Mouse (Mus musculus): ENCODE results near the gene Fndc10. TPM values are rescaled to one million over a fixed set of nuclear protein-coding genes. Genes with fewer than 3 reads are reported as not detected.
"Not testable (repeated sequence)": the region's sequence is repeated elsewhere in the genome, so short reads cannot be mapped to it uniquely, and the experiment has no call there.

Fndc10 gene
- total and polyA plus RNA-seq, 2 experiments from 2014 or later = 24.3 to 46.4 TPM

GRCm38 (mm10) chr4:155739741-155740636 lies 45.8 kb downstream of the Fndc10 start:
- H3K36me3 ChIP-seq (ENCODE audit: insufficient read depth, low read length) = peaks cover 55% of the 10 kb centered on the region
- peak; percentile 45 for DNase-seq (ENCODE audit: low spot score)

GRCm38 (mm10) chr4:155740681-155741080 lies 46.5 kb downstream of the Fndc10 start:
- peaks cover 55% of the 10 kb centered on the region for H3K36me3 ChIP-seq (ENCODE audit: insufficient read depth, low read length)
- WGBS = 91% methylated on average over 10 of the region's 10 CpGs
- not testable (repeated sequence) for ATAC-seq (ENCODE audit: low FRiP score)

More at GRCm38 (mm10) chr4:155739741-155740636, 45.8 kb downstream of the Fndc10 start:
- WGBS = 79% methylated on average over 37 of the region's 37 CpGs
- Histone ChIP-seq H3K27ac (ENCODE audit: low read depth, low read length) (no peak overlapping the region), H3K4me3 (ENCODE audit: low read depth, low read length) (no peak overlapping the region), H3K9ac (replicated peaks; ENCODE audit: low read length, poor library complexity, severe bottlenecking) (0 out of 2 replicates have a peak overlapping the region, but pooled peaks have one; percentile 4), H3K4me2 (ENCODE audit: low read depth, low read length, poor library complexity, severe bottlenecking) (no peak overlapping the region), H3K9me3 (ENCODE audit: low read length) (no peaks in the 10 kb centered on the region), H3K27me3 (ENCODE audit: insufficient read depth, low read length) (no peaks in the 10 kb centered on the region), H3K4me1 (ENCODE audit: insufficient read depth, low read length) (0 out of 2 replicates have a peak, but pooled peaks cover 7% of the 10 kb centered on the region)
- ATAC-seq (ENCODE audit: low FRiP score) = no peak
- no peak for TF ChIP-seq CTCF (IDR thresholded peaks at IDR 0.05)

GRCm38 (mm10) chr4:155742684-155743083 lies 48.5 kb downstream of the Fndc10 start:
- no peak overlapping the region for H3K27ac ChIP-seq (ENCODE audit: low read depth, low read length)
- DNase-seq (ENCODE audit: low spot score) (no peak), ATAC-seq (ENCODE audit: low FRiP score) (no peak)
- WGBS = 95% methylated on average over 5 of the region's 5 CpGs
- no peak overlapping the region for H3K9ac ChIP-seq (replicated peaks; ENCODE audit: low read length, poor library complexity, severe bottlenecking)
- TF ChIP-seq CTCF (IDR thresholded peaks at IDR 0.05) = no peak
- H3K9me3 ChIP-seq (ENCODE audit: low read length) = no peaks in the 10 kb centered on the region
- no peaks in the 10 kb centered on the region for H3K27me3 ChIP-seq (ENCODE audit: insufficient read depth, low read length)
- no peak overlapping the region for H3K4me3 ChIP-seq (ENCODE audit: low read depth, low read length)
- peaks cover 70% of the 10 kb centered on the region for H3K36me3 ChIP-seq (ENCODE audit: insufficient read depth, low read length)
- no peak overlapping the region for H3K4me2 ChIP-seq (ENCODE audit: low read depth, low read length, poor library complexity, severe bottlenecking)
- H3K4me1 ChIP-seq (ENCODE audit: insufficient read depth, low read length) = no peaks in the 10 kb centered on the region

More at GRCm38 (mm10) chr4:155740681-155741080, 46.5 kb downstream of the Fndc10 start:
- not testable (repeated sequence) for H3K9ac ChIP-seq (replicated peaks; ENCODE audit: low read length, poor library complexity, severe bottlenecking); H3K27me3 ChIP-seq (ENCODE audit: insufficient read depth, low read length); H3K4me1 ChIP-seq (ENCODE audit: insufficient read depth, low read length); H3K9me3 ChIP-seq (ENCODE audit: low read length); H3K4me3 ChIP-seq (ENCODE audit: low read depth, low read length); H3K4me2 ChIP-seq (ENCODE audit: low read depth, low read length, poor library complexity, severe bottlenecking); DNase-seq (ENCODE audit: low spot score); H3K27ac ChIP-seq (ENCODE audit: low read depth, low read length)

- peaks cover 73% of the 10 kb centered on the region for H3K36me3 ChIP-seq (ENCODE audit: insufficient read depth, low read length)
- H3K27ac ChIP-seq (ENCODE audit: low read depth, low read length) = no peak overlapping the region
- no peaks in the 10 kb centered on the region for H3K4me1 ChIP-seq (ENCODE audit: insufficient read depth, low read length)
- no peak overlapping the region for H3K4me3 ChIP-seq (ENCODE audit: low read depth, low read length)
- no peak overlapping the region for H3K4me2 ChIP-seq (ENCODE audit: low read depth, low read length, poor library complexity, severe bottlenecking)
- H3K9me3 ChIP-seq (ENCODE audit: low read length) = no peaks in the 10 kb centered on the region
- WGBS = 97% methylated on average over 8 of the region's 8 CpGs
- ATAC-seq (ENCODE audit: low FRiP score) = no peak
- TF ChIP-seq CTCF (IDR thresholded peaks at IDR 0.05) = no peak
- DNase-seq (ENCODE audit: low spot score) = no peak
- H3K9ac ChIP-seq (replicated peaks; ENCODE audit: low read length, poor library complexity, severe bottlenecking) = no peak overlapping the region
- H3K27me3 ChIP-seq (ENCODE audit: insufficient read depth, low read length) = no peaks in the 10 kb centered on the region
These were observed 50.3 kb downstream of the Fndc10 start for GRCm38 (mm10) chr4:155744474-155744873.

- Histone ChIP-seq H3K4me2 (ENCODE audit: low read depth, low read length, poor library complexity, severe bottlenecking) (no peak overlapping the region), H3K36me3 (ENCODE audit: insufficient read depth, low read length) (peaks cover 73% of the 10 kb centered on the region), H3K27ac (ENCODE audit: low read depth, low read length) (no peak overlapping the region), H3K27me3 (ENCODE audit: insufficient read depth, low read length) (no peaks in the 10 kb centered on the region), H3K9me3 (ENCODE audit: low read length) (no peaks in the 10 kb centered on the region), H3K9ac (replicated peaks; ENCODE audit: low read length, poor library complexity, severe bottlenecking) (no peak overlapping the region), H3K4me3 (ENCODE audit: low read depth, low read length) (no peak overlapping the region), H3K4me1 (ENCODE audit: insufficient read depth, low read length) (no peaks in the 10 kb centered on the region)
- WGBS = 94% methylated on average over 5 of the region's 5 CpGs
- ATAC-seq (ENCODE audit: low FRiP score) = no peak
- TF ChIP-seq CTCF (IDR thresholded peaks at IDR 0.05) = no peak
- DNase-seq (ENCODE audit: low spot score) = no peak
These were observed 51.0 kb downstream of the Fndc10 start for GRCm38 (mm10) chr4:155745136-155745535.

Other genes starting within 250 kb of the Fndc10 start
- gene Tmem52, start 225.2 kb upstream of the Fndc10 start, total RNA-seq (2014; rRNA removed) = 1.5 and 2.1 TPM in 2 replicates
- gene Tmem52, start 225.2 kb upstream of the Fndc10 start, polyA plus RNA-seq (2015; fragmentation: Nextera tagmentation; extraction: Ambion mirVana) = 0.33 TPM in 1 of 2 replicates, not detected in the other
- 405 and 431 TPM in 2 replicates for gene Gnb1, start 203.0 kb upstream of the Fndc10 start, total RNA-seq (2014; rRNA removed)
- 1,405 and 1,414 TPM in 2 replicates for gene Gnb1, start 203.0 kb upstream of the Fndc10 start, polyA plus RNA-seq (2015; fragmentation: Nextera tagmentation; extraction: Ambion mirVana)
- 69.1 and 81.6 TPM in 2 replicates for gene Nadk, start 132.0 kb upstream of the Fndc10 start, total RNA-seq (2014; rRNA removed)
- 48.2 and 56.6 TPM in 2 replicates for gene Nadk, start 132.0 kb upstream of the Fndc10 start, polyA plus RNA-seq (2015; fragmentation: Nextera tagmentation; extraction: Ambion mirVana)
- gene Slc35e2, start 92.9 kb upstream of the Fndc10 start, total RNA-seq (2014; rRNA removed) = 65.1 and 74.9 TPM in 2 replicates
- gene Slc35e2, start 92.9 kb upstream of the Fndc10 start, polyA plus RNA-seq (2015; fragmentation: Nextera tagmentation; extraction: Ambion mirVana) = 14.7 and 14.8 TPM in 2 replicates
- gene Cdk11b, start 69.5 kb upstream of the Fndc10 start, total RNA-seq (2014; rRNA removed) = 15.2 and 25.3 TPM in 2 replicates
- gene Cdk11b, start 69.5 kb upstream of the Fndc10 start, polyA plus RNA-seq (2015; fragmentation: Nextera tagmentation; extraction: Ambion mirVana) = 60.2 and 64.1 TPM in 2 replicates
- not detected in 2 replicates for gene Gm10563, start 48.9 kb upstream of the Fndc10 start, total RNA-seq (2014; rRNA removed)
- gene Gm10563, start 48.9 kb upstream of the Fndc10 start, polyA plus RNA-seq (2015; fragmentation: Nextera tagmentation; extraction: Ambion mirVana) = not detected in 2 replicates
- gene Mmp23, start 41.0 kb upstream of the Fndc10 start, total RNA-seq (2014; rRNA removed) = 4.1 and 6.4 TPM in 2 replicates
- gene Mmp23, start 41.0 kb upstream of the Fndc10 start, polyA plus RNA-seq (2015; fragmentation: Nextera tagmentation; extraction: Ambion mirVana) = 4.4 and 5.6 TPM in 2 replicates
- 115 and 118 TPM in 2 replicates for gene Mib2, start 25.1 kb upstream of the Fndc10 start, total RNA-seq (2014; rRNA removed)
- gene Mib2, start 25.1 kb upstream of the Fndc10 start, polyA plus RNA-seq (2015; fragmentation: Nextera tagmentation; extraction: Ambion mirVana) = 49.3 and 49.5 TPM in 2 replicates
- 84.1 and 90.7 TPM in 2 replicates for gene Ssu72, start 10.5 kb downstream of the Fndc10 start, total RNA-seq (2014; rRNA removed)
- 152 and 153 TPM in 2 replicates for gene Ssu72, start 10.5 kb downstream of the Fndc10 start, polyA plus RNA-seq (2015; fragmentation: Nextera tagmentation; extraction: Ambion mirVana)
- gene Tmem240, start 40.5 kb downstream of the Fndc10 start, total RNA-seq (2014; rRNA removed) = 51.0 and 78.0 TPM in 2 replicates
- gene Tmem240, start 40.5 kb downstream of the Fndc10 start, polyA plus RNA-seq (2015; fragmentation: Nextera tagmentation; extraction: Ambion mirVana) = 34.9 and 37.9 TPM in 2 replicates
- gene Atad3a, start 66.8 kb downstream of the Fndc10 start, total RNA-seq (2014; rRNA removed) = 52.6 and 69.1 TPM in 2 replicates
- gene Atad3a, start 66.8 kb downstream of the Fndc10 start, polyA plus RNA-seq (2015; fragmentation: Nextera tagmentation; extraction: Ambion mirVana) = 65.9 and 69.9 TPM in 2 replicates
- gene Vwa1, start 80.4 kb downstream of the Fndc10 start, total RNA-seq (2014; rRNA removed) = 42.1 and 42.5 TPM in 2 replicates
- gene Vwa1, start 80.4 kb downstream of the Fndc10 start, polyA plus RNA-seq (2015; fragmentation: Nextera tagmentation; extraction: Ambion mirVana) = 25.5 and 28.7 TPM in 2 replicates
- gene Tmem88b, start 91.5 kb downstream of the Fndc10 start, total RNA-seq (2014; rRNA removed) = 0.66 and 1.6 TPM in 2 replicates
- gene Tmem88b, start 91.5 kb downstream of the Fndc10 start, polyA plus RNA-seq (2015; fragmentation: Nextera tagmentation; extraction: Ambion mirVana) = 0.56 and 0.65 TPM in 2 replicates
- gene Ankrd65, start 96.1 kb downstream of the Fndc10 start, total RNA-seq (2014; rRNA removed) = not detected in 2 replicates
- not detected in 2 replicates for gene Ankrd65, start 96.1 kb downstream of the Fndc10 start, polyA plus RNA-seq (2015; fragmentation: Nextera tagmentation; extraction: Ambion mirVana)
- 111 and 123 TPM in 2 replicates for gene Mrpl20, start 108.5 kb downstream of the Fndc10 start, total RNA-seq (2014; rRNA removed)
- gene Mrpl20, start 108.5 kb downstream of the Fndc10 start, polyA plus RNA-seq (2015; fragmentation: Nextera tagmentation; extraction: Ambion mirVana) = 279 and 316 TPM in 2 replicates
- gene Ccnl2, start 118.1 kb downstream of the Fndc10 start, total RNA-seq (2014; rRNA removed) = 66.3 and 112 TPM in 2 replicates
- 78.6 and 88.8 TPM in 2 replicates for gene Ccnl2, start 118.1 kb downstream of the Fndc10 start, polyA plus RNA-seq (2015; fragmentation: Nextera tagmentation; extraction: Ambion mirVana)
- 90.9 and 102 TPM in 2 replicates for gene Aurkaip1, start 136.9 kb downstream of the Fndc10 start, total RNA-seq (2014; rRNA removed)
- 155 and 158 TPM in 2 replicates for gene Aurkaip1, start 136.9 kb downstream of the Fndc10 start, polyA plus RNA-seq (2015; fragmentation: Nextera tagmentation; extraction: Ambion mirVana)
- 35.5 and 37.2 TPM in 2 replicates for gene Mxra8, start 145.3 kb downstream of the Fndc10 start, total RNA-seq (2014; rRNA removed)
- 27.2 and 32.7 TPM in 2 replicates for gene Mxra8, start 145.3 kb downstream of the Fndc10 start, polyA plus RNA-seq (2015; fragmentation: Nextera tagmentation; extraction: Ambion mirVana)
- gene Dvl1, start 153.1 kb downstream of the Fndc10 start, total RNA-seq (2014; rRNA removed) = 141 and 156 TPM in 2 replicates
- 17.5 TPM in 2 replicates for gene Dvl1, start 153.1 kb downstream of the Fndc10 start, polyA plus RNA-seq (2015; fragmentation: Nextera tagmentation; extraction: Ambion mirVana)
- gene Tas1r3, start 169.0 kb downstream of the Fndc10 start, total RNA-seq (2014; rRNA removed) = 0.38 and 1.2 TPM in 2 replicates
- 0.12 and 0.22 TPM in 2 replicates for gene Tas1r3, start 169.0 kb downstream of the Fndc10 start, polyA plus RNA-seq (2015; fragmentation: Nextera tagmentation; extraction: Ambion mirVana)
- 35.3 and 43.7 TPM in 2 replicates for gene Cptp, start 175.1 kb downstream of the Fndc10 start, total RNA-seq (2014; rRNA removed)
- 27.3 and 32.1 TPM in 2 replicates for gene Cptp, start 175.1 kb downstream of the Fndc10 start, polyA plus RNA-seq (2015; fragmentation: Nextera tagmentation; extraction: Ambion mirVana)
- 45.0 and 56.0 TPM in 2 replicates for gene Ints11, start 175.2 kb downstream of the Fndc10 start, total RNA-seq (2014; rRNA removed)
- 53.6 and 56.0 TPM in 2 replicates for gene Ints11, start 175.2 kb downstream of the Fndc10 start, polyA plus RNA-seq (2015; fragmentation: Nextera tagmentation; extraction: Ambion mirVana)
- 71.9 and 95.9 TPM in 2 replicates for gene Pusl1, start 197.4 kb downstream of the Fndc10 start, total RNA-seq (2014; rRNA removed)
- 54.3 and 54.5 TPM in 2 replicates for gene Pusl1, start 197.4 kb downstream of the Fndc10 start, polyA plus RNA-seq (2015; fragmentation: Nextera tagmentation; extraction: Ambion mirVana)
- gene Acap3, start 197.5 kb downstream of the Fndc10 start, total RNA-seq (2014; rRNA removed) = 82.6 and 99.3 TPM in 2 replicates
- 63.3 and 64.5 TPM in 2 replicates for gene Acap3, start 197.5 kb downstream of the Fndc10 start, polyA plus RNA-seq (2015; fragmentation: Nextera tagmentation; extraction: Ambion mirVana)
- 76.5 and 82.0 TPM in 2 replicates for gene Ube2j2, start 249.5 kb downstream of the Fndc10 start, total RNA-seq (2014; rRNA removed)
- gene Ube2j2, start 249.5 kb downstream of the Fndc10 start, polyA plus RNA-seq (2015; fragmentation: Nextera tagmentation; extraction: Ambion mirVana) = 125 and 138 TPM in 2 replicates

Data from midbrain, postnatal 0 days (tissue).